Mouse (Mus musculus) thymus, adult 2 months (tissue): ENCODE results near the gene Celsr2. TPM values are rescaled to one million over a fixed set of nuclear protein-coding genes. Genes with fewer than 3 reads are reported as not detected.

Experiments used
- DNase-seq: peaks from one replicate; pipeline ENCODE4 v3.0.0; 2021
- H3K27ac ChIP-seq: fragments of 200-500 bp; 2 replicates; pipeline ENCODE4 v1.5.1; 2012; ENCODE audit warnings: low read length, control low read depth; ENCODE audit not compliant: control insufficient read depth, insufficient read depth
- H3K27me3 ChIP-seq: fragments of 200-500 bp; 2 replicates; pipeline ENCODE4 v1.6.1; 2012; ENCODE audit warnings: mild to moderate bottlenecking, low read length, moderate library complexity, mixed read lengths; ENCODE audit not compliant: control insufficient read depth, insufficient read depth
- H3K36me3 ChIP-seq: fragments of 200-500 bp; 2 replicates; pipeline ENCODE4 v1.6.1; 2012; ENCODE audit warnings: mild to moderate bottlenecking, low read length, moderate library complexity; ENCODE audit not compliant: control insufficient read depth, insufficient read depth
- H3K4me1 ChIP-seq: fragments of 200-500 bp; replicated peaks from 2 replicates; pipeline ENCODE4 v1.6.1; 2012; ENCODE audit warnings: low read length; ENCODE audit not compliant: control insufficient read depth, insufficient read depth
- H3K4me3 ChIP-seq: fragments of 200-500 bp; 2 replicates; pipeline ENCODE4 v1.5.1; 2012; ENCODE audit warnings: mild to moderate bottlenecking, low read length, control low read depth, moderate library complexity; ENCODE audit not compliant: control insufficient read depth, insufficient read depth
- CTCF ChIP-seq: fragments of 200-500 bp; IDR thresholded peaks from 2 replicates; pipeline ENCODE4 v1.5.1; 2012; ENCODE audit warnings: mild to moderate bottlenecking, control low read depth, low read length, moderate library complexity, borderline replicate concordance; ENCODE audit not compliant: control insufficient read depth, poor library complexity, insufficient read depth; ENCODE audit errors: extremely low read depth
- POLR2A ChIP-seq: fragments of 200-500 bp; IDR thresholded peaks from 2 replicates; pipeline ENCODE4 v1.6.1; 2012; ENCODE audit warnings: mild to moderate bottlenecking, low read length, control low read depth, moderate library complexity; ENCODE audit not compliant: control insufficient read depth, poor library complexity, insufficient read depth; ENCODE audit errors: extremely low read depth
- WGBS: fragments of 180-500 bp; shearing (Covaris S2); methylation state at CpG from one replicate; pipeline ENCODE4 v1.1.7; 2018; 5-methylcytosine and 5-hydroxymethylcytosine counted together
- polyA plus RNA-seq: library from polyadenylated mRNA; depleted of rRNA; stranded (reverse); fragments of >200 nt; gene quantifications from 2 replicates; pipeline ENCODE4 v1.2.3, GENCODE M21; 2012

Celsr2 gene
- polyA plus RNA-seq, 1 experiment = 28.2 TPM

DNA sequence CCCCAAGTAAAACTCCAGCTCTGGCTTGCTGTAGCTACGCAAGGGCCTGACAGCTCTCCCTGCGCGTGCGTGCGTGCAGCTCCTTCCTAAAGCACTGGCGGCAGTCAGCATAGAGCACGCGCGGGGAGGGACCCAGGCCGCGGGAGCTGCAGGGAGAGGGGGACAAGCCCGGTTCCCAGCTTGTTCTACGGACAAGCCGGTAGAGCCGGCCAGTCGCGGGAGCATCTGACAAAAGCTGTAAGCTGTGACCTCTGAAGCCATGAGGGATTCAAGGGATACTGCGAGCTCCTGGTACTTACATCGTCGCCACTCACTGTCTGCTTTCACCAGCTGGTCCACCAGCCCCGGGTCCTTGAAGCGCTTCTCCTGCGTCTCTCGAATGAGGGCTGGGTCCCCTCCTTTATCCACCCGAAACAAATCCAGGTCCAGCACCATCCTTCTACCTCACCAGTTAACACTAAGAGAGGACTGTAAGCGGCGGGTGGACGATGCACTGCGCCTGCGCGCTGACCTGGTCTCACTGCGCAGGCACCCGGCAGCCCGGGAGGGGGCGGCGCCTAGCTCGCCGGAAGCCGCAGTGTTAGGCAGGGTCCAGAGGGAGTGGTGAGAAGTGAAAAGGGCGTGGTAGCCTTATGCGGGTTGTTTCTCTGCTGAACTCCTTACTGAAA lies 29.5 kb upstream of the Celsr2 start, which contains the start of gene Sars:
Sars (minus strand) TSS at position 512 of the 668 bp plus-strand sequence.
- under 1% methylated on average over 41 of the region's 41 CpGs for WGBS
- no peaks in the 10 kb centered on the region for H3K27me3 ChIP-seq
- H3K4me1 ChIP-seq = peaks cover 5% of the 10 kb centered on the region; the same call in 1 of the 2 replicates
- peak within 1 kb of the TSS; percentile 85 for H3K4me3 ChIP-seq
- H3K27ac ChIP-seq = peak within 1 kb of the TSS; percentile 22; the same call in 1 of the 2 replicates
- peak; percentile 86 for DNase-seq
- peak; percentile 67 for TF ChIP-seq POLR2A
- TF ChIP-seq CTCF = 0 out of 2 replicates have a peak, but pooled peaks have one; percentile 35
- no peaks in the 10 kb centered on the region for H3K36me3 ChIP-seq

DNA sequence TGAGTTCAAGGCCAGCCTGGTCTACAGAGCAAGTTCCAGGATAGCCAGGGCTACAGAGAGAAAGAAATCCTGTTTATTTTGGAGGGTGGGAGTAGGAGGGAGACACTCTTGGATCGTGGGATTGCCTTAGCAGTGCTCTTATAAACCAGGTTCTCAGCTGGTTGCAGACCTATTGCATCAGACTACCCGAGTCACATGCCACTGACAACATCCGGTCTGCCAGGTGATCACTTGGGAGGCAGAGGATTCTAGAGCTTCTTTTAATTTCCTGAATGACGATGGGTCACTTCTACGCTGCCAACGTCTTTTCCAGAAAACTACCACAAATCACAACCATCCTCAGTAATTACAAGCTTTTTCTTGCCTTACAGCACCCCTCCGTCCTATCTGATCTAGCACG lies 28.7 kb upstream of the Celsr2 start:
- 7% methylated on average over 8 of the region's 8 CpGs for WGBS
- TF ChIP-seq POLR2A (no peak), CTCF (no peak)
- peak overlapping the region; percentile 22; the same call in 1 of the 2 replicates for H3K27ac ChIP-seq
- no peaks in the 10 kb centered on the region for H3K27me3 ChIP-seq
- peaks cover 5% of the 10 kb centered on the region; the same call in 1 of the 2 replicates for H3K4me1 ChIP-seq
- H3K36me3 ChIP-seq = no peaks in the 10 kb centered on the region
- peak; percentile 37 for DNase-seq
- peak overlapping the region; percentile 85 for H3K4me3 ChIP-seq

DNA sequence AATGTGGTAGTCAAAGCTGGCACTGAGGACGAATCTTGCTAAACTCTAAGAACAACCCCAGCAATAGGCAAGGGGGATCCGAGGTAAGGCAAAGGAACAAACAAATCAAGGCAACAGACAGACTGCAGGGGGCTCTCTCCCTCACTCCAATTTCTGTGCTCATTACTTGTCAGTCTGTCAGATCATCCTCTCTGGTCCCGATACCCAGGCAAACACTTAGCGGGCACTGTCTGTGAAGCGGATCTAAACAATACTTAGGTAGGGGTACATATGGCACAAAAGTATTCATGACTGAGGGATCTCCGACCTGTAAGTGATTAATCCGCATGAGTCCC lies 21.0 kb upstream of the Celsr2 start:
- peaks cover 42% of the 10 kb centered on the region for H3K36me3 ChIP-seq
- H3K27ac ChIP-seq = no peak overlapping the region
- no peak for DNase-seq
- TF ChIP-seq CTCF (no peak), POLR2A (no peak)
- 96% methylated on average over 7 of the region's 7 CpGs for WGBS
- H3K4me1 ChIP-seq = no peaks in the 10 kb centered on the region
- H3K4me3 ChIP-seq = no peak overlapping the region
- no peaks in the 10 kb centered on the region for H3K27me3 ChIP-seq

DNA sequence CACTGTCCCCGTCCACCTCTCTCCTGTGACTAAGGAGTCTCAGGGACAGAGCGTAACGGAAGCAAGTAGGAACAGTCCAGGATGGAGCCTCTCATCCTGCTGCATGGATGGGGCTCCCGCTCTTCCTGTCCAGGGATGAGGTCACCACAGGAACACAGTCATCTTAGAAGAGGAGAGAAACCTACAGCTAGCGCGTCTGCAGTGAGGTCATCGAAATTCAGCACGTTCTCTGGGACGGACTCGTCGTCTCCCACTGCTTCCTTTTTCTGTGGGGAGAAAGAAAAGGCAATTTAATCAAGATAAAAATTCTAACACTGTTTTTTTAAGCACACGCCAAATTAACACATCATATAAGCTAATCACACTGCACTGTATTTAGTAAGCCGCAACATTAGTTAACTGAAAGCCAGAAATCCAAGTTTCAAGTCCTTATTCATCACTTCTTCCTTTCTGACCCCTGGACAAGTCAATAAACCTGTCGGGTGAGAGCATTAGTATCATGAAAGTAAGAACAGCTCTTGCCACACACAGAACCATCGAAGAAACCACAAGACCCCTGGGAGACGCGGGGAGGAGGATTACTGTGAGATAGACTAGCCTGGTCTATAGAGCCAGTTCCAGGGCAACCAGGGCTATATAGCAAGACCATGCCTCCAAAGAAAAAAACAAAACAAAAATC lies 20.5 kb upstream of the Celsr2 start:
- Histone ChIP-seq H3K4me1 (no peaks in the 10 kb centered on the region), H3K27ac (no peak overlapping the region), H3K4me3 (no peak overlapping the region), H3K27me3 (no peaks in the 10 kb centered on the region), H3K36me3 (peaks cover 46% of the 10 kb centered on the region)
- TF ChIP-seq POLR2A (no peak), CTCF (no peak)
- WGBS = 94% methylated on average over 17 of the region's 17 CpGs
- no peak for DNase-seq

DNA sequence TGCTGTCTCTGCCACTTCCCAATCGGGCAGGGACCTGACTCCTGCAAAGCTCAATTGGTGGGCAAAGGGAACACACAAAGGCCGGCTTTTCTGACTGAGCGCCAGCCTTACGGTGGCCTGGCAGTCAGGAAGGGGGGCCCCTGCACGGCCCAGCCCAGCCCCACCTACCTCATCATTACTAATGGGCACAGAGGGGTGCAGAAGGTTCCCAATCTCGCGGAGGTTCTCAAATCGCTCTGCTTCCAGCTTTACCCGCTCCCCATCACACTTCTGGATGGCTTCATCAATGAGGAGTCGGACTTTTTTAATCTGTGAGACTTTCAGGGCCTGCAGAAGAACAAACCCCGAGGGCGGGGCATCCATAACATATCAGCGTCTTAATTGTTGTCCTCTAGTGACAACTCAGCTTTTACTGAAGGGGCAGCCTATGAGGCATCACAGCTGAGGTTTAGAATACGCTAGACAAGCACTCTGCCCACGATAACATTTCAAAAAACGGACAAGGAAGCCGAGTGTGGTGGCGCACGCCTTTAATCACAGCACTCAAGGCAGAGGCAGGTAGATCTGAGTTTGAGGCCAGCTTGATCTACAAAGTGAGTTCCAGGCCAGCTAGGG lies 18.6 kb upstream of the Celsr2 start:
- Histone ChIP-seq H3K4me3 (no peak overlapping the region), H3K4me1 (no peaks in the 10 kb centered on the region), H3K27ac (no peak overlapping the region), H3K36me3 (peaks cover 56% of the 10 kb centered on the region), H3K27me3 (no peaks in the 10 kb centered on the region)
- no peak for DNase-seq
- TF ChIP-seq POLR2A = no peak
- TF ChIP-seq CTCF = no peak
- 92% methylated on average over 19 of the region's 19 CpGs for WGBS

DNA sequence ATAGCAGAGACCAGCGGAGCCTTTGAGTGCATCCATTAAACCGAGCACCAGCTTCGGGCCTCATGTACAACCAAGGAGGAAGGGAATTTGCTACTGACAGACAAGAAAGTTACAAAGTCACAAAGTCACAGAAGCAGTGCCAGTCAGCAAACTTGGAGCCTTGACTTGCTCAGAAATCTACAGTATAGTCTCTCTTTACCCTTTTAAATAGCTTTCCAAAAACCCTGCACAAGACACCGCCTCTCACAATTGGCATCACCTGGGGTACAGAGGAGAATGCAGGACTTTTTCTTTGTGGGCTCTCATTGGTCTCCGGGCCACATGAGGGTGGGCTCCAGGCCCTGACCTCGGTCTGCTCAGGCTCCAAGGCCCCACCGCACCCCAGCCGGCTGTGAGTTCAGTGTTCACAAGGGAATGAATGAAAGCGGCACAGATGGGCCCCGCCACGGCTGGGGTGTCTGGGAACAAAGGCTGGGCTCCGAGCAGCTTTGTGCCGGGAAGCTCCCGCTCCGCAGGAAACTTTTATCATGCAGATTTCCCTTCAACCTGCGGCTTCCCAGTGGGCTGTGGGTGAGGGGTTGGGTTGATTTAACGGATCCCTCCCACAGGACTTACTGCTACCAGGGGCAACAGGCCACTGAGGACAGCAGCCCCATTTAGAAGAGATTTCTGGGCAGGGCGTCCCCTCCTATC lies 18.0 kb upstream of the Celsr2 start:
- DNase-seq = no peak

More for the DNA sequence above, 18.0 kb upstream of the Celsr2 start:
- Histone ChIP-seq H3K4me1 (no peaks in the 10 kb centered on the region), H3K36me3 (peaks cover 62% of the 10 kb centered on the region), H3K27ac (no peak overlapping the region), H3K27me3 (no peaks in the 10 kb centered on the region), H3K4me3 (no peak overlapping the region)
- WGBS = 96% methylated on average over 18 of the region's 18 CpGs
- TF ChIP-seq CTCF (no peak), POLR2A (no peak)
